Mouse (Mus musculus): Measurements from ENCODE around the gene Mblac1. TPM values are rescaled to one million over a fixed set of nuclear protein-coding genes. Genes with fewer than 3 reads are reported as not detected.

Mblac1 gene
- total and polyA plus RNA-seq, 2 experiments from 2014 or later = 5.6 to 6.8 TPM

DNA sequence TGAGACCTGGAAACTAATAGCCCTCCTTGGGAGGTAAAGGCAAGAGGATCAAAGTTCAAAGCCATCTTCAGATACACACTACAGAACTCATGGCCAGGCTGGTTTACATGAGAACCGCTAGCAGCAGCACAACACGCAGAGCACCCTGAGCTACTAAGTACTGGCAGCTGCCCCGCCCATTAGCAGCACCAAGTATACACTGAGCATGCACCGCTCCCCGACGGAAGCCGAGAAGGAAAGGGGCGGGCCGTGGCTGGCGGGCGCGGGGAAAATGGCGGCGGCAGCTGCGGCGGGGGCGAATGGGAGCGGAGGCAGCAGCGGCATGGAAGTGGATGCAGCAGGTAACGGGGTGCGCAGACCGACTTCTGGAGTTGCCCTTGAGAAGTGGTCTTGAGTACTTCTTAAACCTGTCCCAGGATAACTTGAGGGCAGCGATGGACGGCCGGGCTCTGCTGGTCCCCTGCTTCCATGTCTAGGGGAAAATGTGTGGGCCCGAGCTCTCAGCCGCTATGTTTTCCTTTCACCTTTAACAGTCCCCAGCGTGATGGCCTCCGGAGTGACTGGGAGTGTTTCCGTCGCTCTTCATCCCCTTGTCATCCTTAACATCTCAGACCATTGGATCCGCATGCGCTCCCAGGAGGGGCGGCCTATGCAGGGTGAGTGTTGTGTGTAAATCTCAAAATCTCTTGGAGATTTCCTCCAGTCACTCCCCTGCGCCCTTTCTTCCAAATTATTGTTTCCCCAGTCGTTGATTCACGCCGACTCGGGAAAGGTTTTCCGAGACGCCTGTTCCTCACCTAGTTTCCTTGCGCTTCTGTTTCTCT is 33.1 kb upstream of the Mblac1 start, which contains the start of gene Cops6:
Cops6 (plus strand) TSS at position 230 of the 824 bp plus-strand sequence.
- TF ChIP-seq EP300 (IDR thresholded peaks at IDR 0.05; ENCODE audit: low read depth) (no peak), CTCF (IDR thresholded peaks at IDR 0.05; ENCODE audit: low read depth) (0 out of 2 replicates have a peak, but pooled peaks have one; percentile 7)
- Histone ChIP-seq H3K27me3 (ENCODE audit: control insufficient read depth, insufficient read depth, low read length) (no peaks in the 10 kb centered on the region), H3K9me3 (replicated peaks; ENCODE audit: control insufficient read depth, low read length) (no peaks in the 10 kb centered on the region), H3K4me2 (ENCODE audit: low read depth, low read length) (peak within 1 kb of the TSS; percentile 93), H3K4me3 (ENCODE audit: low read depth, low read length) (peak within 1 kb of the TSS; percentile 89), H3K4me1 (ENCODE audit: control insufficient read depth, insufficient read depth) (peaks cover 6% of the 10 kb centered on the region; the same call in 1 of the 2 replicates), H3K9ac (replicated peaks; ENCODE audit: low read depth, low read length) (peak within 1 kb of the TSS; percentile 86), H3K27ac (ENCODE audit: low read depth) (peak within 1 kb of the TSS; percentile 65), H3K36me3 (replicated peaks; ENCODE audit: control insufficient read depth, insufficient read depth, low read length) (peaks cover 38% of the 10 kb centered on the region)
- under 1% methylated on average over 42 of the region's 42 CpGs for WGBS
- DNase-seq (ENCODE audit: low spot score) = peak; percentile 93
- peak; percentile 95 for ATAC-seq (ENCODE audit: insufficient read depth, low read depth)

GRCm38 (mm10) chr5:138163046-138163445 is 31.1 kb upstream of the Mblac1 start:
- Histone ChIP-seq H3K27me3 (ENCODE audit: control insufficient read depth, insufficient read depth, low read length) (no peaks in the 10 kb centered on the region), H3K9me3 (replicated peaks; ENCODE audit: control insufficient read depth, low read length) (no peaks in the 10 kb centered on the region), H3K4me1 (ENCODE audit: control insufficient read depth, insufficient read depth) (peaks cover 6% of the 10 kb centered on the region; the same call in 1 of the 2 replicates), H3K4me3 (ENCODE audit: low read depth, low read length) (no peak overlapping the region), H3K4me2 (ENCODE audit: low read depth, low read length) (no peak overlapping the region), H3K36me3 (replicated peaks; ENCODE audit: control insufficient read depth, insufficient read depth, low read length) (peaks cover 58% of the 10 kb centered on the region), H3K27ac (ENCODE audit: low read depth) (no peak overlapping the region), H3K9ac (replicated peaks; ENCODE audit: low read depth, low read length) (no peak overlapping the region)
- WGBS = 65% methylated on average over 6 of the region's 6 CpGs
- ATAC-seq (ENCODE audit: insufficient read depth, low read depth) = no peak
- no peak for DNase-seq (ENCODE audit: low spot score)
- TF ChIP-seq CTCF (IDR thresholded peaks at IDR 0.05; ENCODE audit: low read depth) (no peak), EP300 (IDR thresholded peaks at IDR 0.05; ENCODE audit: low read depth) (no peak)

DNA sequence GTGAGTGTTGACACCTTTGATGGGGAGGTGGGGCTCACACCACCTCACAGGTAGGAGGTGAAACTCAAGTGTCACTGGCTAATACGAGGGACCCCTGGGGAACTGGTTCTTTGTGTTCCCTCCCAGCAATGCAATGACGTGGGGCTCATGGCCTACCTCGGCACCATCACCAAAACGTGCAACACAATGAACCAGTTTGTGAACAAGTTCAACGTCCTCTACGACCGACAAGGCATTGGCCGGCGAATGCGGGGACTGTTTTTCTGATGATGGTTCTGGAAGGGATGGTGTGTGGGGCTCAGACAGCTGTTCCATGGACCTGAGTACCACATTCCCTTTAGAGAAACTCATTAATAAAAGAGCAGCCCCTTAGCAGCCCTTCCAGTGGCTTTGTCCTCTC is 30.5 kb upstream of the Mblac1 start:
- no peak overlapping the region for H3K9ac ChIP-seq (replicated peaks; ENCODE audit: low read depth, low read length)
- WGBS = 74% methylated on average over 10 of the region's 10 CpGs
- no peak overlapping the region for H3K4me3 ChIP-seq (ENCODE audit: low read depth, low read length)
- no peak overlapping the region for H3K27ac ChIP-seq (ENCODE audit: low read depth)
- ATAC-seq (ENCODE audit: insufficient read depth, low read depth) = no peak
- H3K36me3 ChIP-seq (replicated peaks; ENCODE audit: control insufficient read depth, insufficient read depth, low read length) = peaks cover 63% of the 10 kb centered on the region
- peaks cover 6% of the 10 kb centered on the region; the same call in 1 of the 2 replicates for H3K4me1 ChIP-seq (ENCODE audit: control insufficient read depth, insufficient read depth)
- no peaks in the 10 kb centered on the region for H3K27me3 ChIP-seq (ENCODE audit: control insufficient read depth, insufficient read depth, low read length)
- no peak overlapping the region for H3K4me2 ChIP-seq (ENCODE audit: low read depth, low read length)
- no peak for TF ChIP-seq CTCF (IDR thresholded peaks at IDR 0.05; ENCODE audit: low read depth)
- TF ChIP-seq EP300 (IDR thresholded peaks at IDR 0.05; ENCODE audit: low read depth) = no peak
- no peaks in the 10 kb centered on the region for H3K9me3 ChIP-seq (replicated peaks; ENCODE audit: control insufficient read depth, low read length)
- no peak for DNase-seq (ENCODE audit: low spot score)

GRCm38 (mm10) chr5:138165594-138165993 is 28.5 kb upstream of the Mblac1 start:
- H3K27me3 ChIP-seq (ENCODE audit: control insufficient read depth, insufficient read depth, low read length) = no peaks in the 10 kb centered on the region
- no peaks in the 10 kb centered on the region for H3K9me3 ChIP-seq (replicated peaks; ENCODE audit: control insufficient read depth, low read length)

DNA sequence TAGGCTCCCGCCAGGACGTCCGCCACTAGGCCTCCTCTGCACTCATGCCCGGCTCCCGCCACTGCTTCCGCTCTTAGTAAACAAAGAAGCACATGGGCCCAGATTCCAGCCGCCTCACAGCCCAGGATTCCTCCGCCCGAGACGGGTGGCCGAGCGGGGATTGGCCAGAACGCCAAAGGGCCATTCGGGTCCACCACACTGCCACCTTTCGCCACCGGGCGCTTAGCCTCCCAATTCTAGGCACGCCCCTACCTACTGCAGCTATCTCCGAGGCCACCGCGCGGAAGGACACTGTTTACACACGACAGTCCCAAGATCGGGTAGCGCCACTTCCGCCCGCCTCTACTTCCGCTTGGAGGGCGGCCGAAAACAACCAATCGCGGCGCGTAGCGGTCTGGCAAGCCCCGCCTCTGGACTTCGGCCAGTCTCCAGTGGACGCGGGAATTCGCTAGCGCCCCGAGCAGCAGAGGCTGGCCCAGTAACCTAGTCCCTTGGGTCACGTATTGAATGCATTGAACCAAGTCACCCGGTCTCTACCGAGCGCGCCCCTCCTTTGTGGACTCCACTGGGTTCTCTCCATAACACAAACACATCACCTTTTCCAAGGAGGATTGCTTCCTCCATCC is 23.1 kb upstream of the Mblac1 start:
- peaks cover 50% of the 10 kb centered on the region for H3K36me3 ChIP-seq (replicated peaks; ENCODE audit: control insufficient read depth, insufficient read depth, low read length)
- H3K27me3 ChIP-seq (ENCODE audit: control insufficient read depth, insufficient read depth, low read length) = no peaks in the 10 kb centered on the region
- peaks cover 7% of the 10 kb centered on the region; the same call in 1 of the 2 replicates for H3K4me1 ChIP-seq (ENCODE audit: control insufficient read depth, insufficient read depth)
- peak overlapping the region; percentile 100 for H3K4me2 ChIP-seq (ENCODE audit: low read depth, low read length)
- no peaks in the 10 kb centered on the region for H3K9me3 ChIP-seq (replicated peaks; ENCODE audit: control insufficient read depth, low read length)
- WGBS = under 1% methylated on average over 47 of the region's 47 CpGs
- DNase-seq (ENCODE audit: low spot score) = peak; percentile 93
- H3K4me3 ChIP-seq (ENCODE audit: low read depth, low read length) = peak overlapping the region; percentile 55
- ATAC-seq (ENCODE audit: insufficient read depth, low read depth) = peak; percentile 86
- peak overlapping the region; percentile 66 for H3K9ac ChIP-seq (replicated peaks; ENCODE audit: low read depth, low read length)
- peak; percentile 14; the same call in 1 of the 2 replicates for TF ChIP-seq CTCF (IDR thresholded peaks at IDR 0.05; ENCODE audit: low read depth)
- TF ChIP-seq EP300 (IDR thresholded peaks at IDR 0.05; ENCODE audit: low read depth) = peak; percentile 91
- H3K27ac ChIP-seq (ENCODE audit: low read depth) = peak overlapping the region; percentile 92

More at GRCm38 (mm10) chr5:138165594-138165993, 28.5 kb upstream of the Mblac1 start:
- Histone ChIP-seq H3K36me3 (replicated peaks; ENCODE audit: control insufficient read depth, insufficient read depth, low read length) (peaks cover 72% of the 10 kb centered on the region), H3K9ac (replicated peaks; ENCODE audit: low read depth, low read length) (no peak overlapping the region), H3K27ac (ENCODE audit: low read depth) (no peak overlapping the region), H3K4me2 (ENCODE audit: low read depth, low read length) (no peak overlapping the region), H3K4me1 (ENCODE audit: control insufficient read depth, insufficient read depth) (peaks cover 13% of the 10 kb centered on the region), H3K4me3 (ENCODE audit: low read depth, low read length) (no peak overlapping the region)
- WGBS = 67% methylated on average over 8 of the region's 8 CpGs
- DNase-seq (ENCODE audit: low spot score) (no peak), ATAC-seq (ENCODE audit: insufficient read depth, low read depth) (no peak)
- TF ChIP-seq CTCF (IDR thresholded peaks at IDR 0.05; ENCODE audit: low read depth) (no peak), EP300 (IDR thresholded peaks at IDR 0.05; ENCODE audit: low read depth) (no peak)

All from heart, postnatal 0 days (tissue).